ENCODE assay signal across 20 mouse cellular contexts in the genomic region with DNA sequence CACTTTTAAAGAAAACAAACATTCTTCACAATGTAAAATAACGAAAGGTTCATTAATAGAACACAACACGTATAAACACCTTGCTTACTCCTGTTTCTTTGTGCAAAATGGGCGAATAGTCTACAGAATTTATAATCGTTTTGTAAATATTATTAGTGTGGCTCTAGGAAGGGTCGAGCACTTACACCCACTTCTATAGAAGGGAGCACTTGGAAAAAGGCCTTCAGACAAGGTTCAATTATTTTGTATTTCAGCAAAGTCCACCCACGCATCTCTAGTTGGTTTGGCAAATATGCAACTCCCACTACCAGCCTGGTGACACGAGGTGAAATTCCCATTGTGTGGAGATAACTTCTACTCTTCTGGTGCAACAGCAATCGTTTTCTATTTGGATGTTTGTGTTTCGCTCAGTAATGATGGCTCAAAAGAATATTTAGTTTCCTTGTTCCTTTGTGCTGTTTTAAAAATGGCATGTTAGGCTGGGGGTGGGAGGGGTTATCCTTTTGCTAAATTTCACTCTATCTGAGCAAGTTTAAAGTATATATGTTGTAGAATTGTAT. TPM values are rescaled to one million over a fixed set of nuclear protein-coding genes. Genes with fewer than 3 reads are reported as not detected.
DNase-seq lines count a peak whose midpoint lies in the region; ATAC-seq and TF ChIP-seq lines count a peak whose summit lies in the region.
"Had no signal": no experiment of that assay in that cellular context is flagged by ENCODE, and none has a peak within 500 bp of the region (broad histone marks: within the 10 kb centered on the region; RNA-seq: fewer than 3 reads in every experiment).

No protein-coding gene starts in this region.

- H3K9me3 ChIP-seq in forebrain, postnatal 0 days (ENCODE audit: low read length): no peaks in the 10 kb centered on the region
- H3K9me3 ChIP-seq in forebrain, embryonic 11.5 days (ENCODE audit: control insufficient read depth, low read length): no peaks in the 10 kb centered on the region
- no peaks in the 10 kb centered on the region for H3K9me3 ChIP-seq in midbrain, embryonic 14.5 days (ENCODE audit: control insufficient read depth, low read length)
- H3K9me3 ChIP-seq in midbrain, embryonic 16.5 days (replicated peaks; ENCODE audit: control insufficient read depth, low read length, poor library complexity, severe bottlenecking): no peaks in the 10 kb centered on the region
- no peaks in the 10 kb centered on the region for H3K9me3 ChIP-seq in hindbrain, embryonic 15.5 days
- no peaks in the 10 kb centered on the region for H3K9me3 ChIP-seq in neural tube, embryonic 14.5 days (ENCODE audit: control insufficient read depth, low read length)
- H3K9me3 ChIP-seq: liver, embryonic 13.5 days had no signal

- no peak overlapping the region for H3K9ac ChIP-seq in forebrain, postnatal 0 days
- no peak overlapping the region for H3K9ac ChIP-seq in forebrain, embryonic 11.5 days (ENCODE audit: low read length)
- no peak overlapping the region for H3K9ac ChIP-seq in midbrain, embryonic 14.5 days (replicated peaks; ENCODE audit: low read length)
- no peak overlapping the region for H3K9ac ChIP-seq in midbrain, embryonic 16.5 days (ENCODE audit: low read depth, low read length)
- peak overlapping the region; percentile 53 for H3K9ac ChIP-seq in hindbrain, embryonic 15.5 days
- peak overlapping the region; percentile 51 for H3K9ac ChIP-seq in neural tube, embryonic 14.5 days (replicated peaks; ENCODE audit: low read depth, low read length)
- H3K9ac ChIP-seq: liver, embryonic 13.5 days had no signal

- no peak overlapping the region for H3K4me2 ChIP-seq in forebrain, postnatal 0 days (ENCODE audit: low read depth)
- no peak overlapping the region for H3K4me2 ChIP-seq in forebrain, embryonic 11.5 days (ENCODE audit: low read depth, low read length, severe bottlenecking)
- no peak overlapping the region for H3K4me2 ChIP-seq in midbrain, embryonic 14.5 days (ENCODE audit: low read length)
- no peak overlapping the region for H3K4me2 ChIP-seq in midbrain, embryonic 16.5 days (ENCODE audit: low read length)
- H3K4me2 ChIP-seq in hindbrain, embryonic 15.5 days: peak overlapping the region; percentile 64
- peak overlapping the region; percentile 66 for H3K4me2 ChIP-seq in neural tube, embryonic 14.5 days (ENCODE audit: low read depth, low read length)

- ATAC-seq in forebrain, postnatal 0 days: no peak
- ATAC-seq in forebrain, embryonic 11.5 days (replicated peaks; ENCODE audit: low FRiP score): no peak
- no peak for ATAC-seq in midbrain, embryonic 14.5 days (ENCODE audit: low FRiP score, low TSS enrichment)
- no peak for ATAC-seq in midbrain, embryonic 16.5 days
- no peak for ATAC-seq in hindbrain, embryonic 15.5 days (ENCODE audit: low FRiP score, low read depth)
- no peak for ATAC-seq in neural tube, embryonic 14.5 days (ENCODE audit: low read depth)

- WGBS in forebrain, postnatal 0 days: 6% methylated on average over 9 of the region's 9 CpGs
- whole genome bisulfite sequencing in forebrain, embryonic 11.5 days: 3% methylated on average over 9 of the region's 9 CpGs
- 4% methylated on average over 9 of the region's 9 CpGs for WGBS in midbrain, embryonic 14.5 days
- WGBS in midbrain, embryonic 16.5 days: 6% methylated on average over 9 of the region's 9 CpGs
- 5% methylated on average over 9 of the region's 9 CpGs for WGBS in hindbrain, embryonic 15.5 days
- WGBS in neural tube, embryonic 14.5 days: 13% methylated on average over 9 of the region's 9 CpGs

- H3K27ac ChIP-seq in forebrain, postnatal 0 days (ENCODE audit: low read depth, low read length): no peak overlapping the region
- no peak overlapping the region for H3K27ac ChIP-seq in forebrain, embryonic 11.5 days (ENCODE audit: low read depth, low read length)
- no peak overlapping the region for H3K27ac ChIP-seq in midbrain, embryonic 14.5 days (replicated peaks; ENCODE audit: low read depth, low read length)
- no peak overlapping the region for H3K27ac ChIP-seq in midbrain, embryonic 16.5 days (ENCODE audit: low read length)
- H3K27ac ChIP-seq in hindbrain, embryonic 15.5 days (replicated peaks): peak overlapping the region; percentile 85
- H3K27ac ChIP-seq in neural tube, embryonic 14.5 days (ENCODE audit: low read depth, low read length): peak overlapping the region; percentile 91
- H3K27ac ChIP-seq: liver, embryonic 13.5 days had no signal

- H3K4me1 ChIP-seq in forebrain, postnatal 0 days (ENCODE audit: insufficient read depth): no peaks in the 10 kb centered on the region
- H3K4me1 ChIP-seq in forebrain, embryonic 11.5 days (replicated peaks; ENCODE audit: control insufficient read depth, insufficient read depth, low read length): peaks cover 17% of the 10 kb centered on the region
- H3K4me1 ChIP-seq in midbrain, embryonic 14.5 days (ENCODE audit: control insufficient read depth, insufficient read depth, low read length): peaks cover 9% of the 10 kb centered on the region; the same call in 1 of the 2 replicates
- H3K4me1 ChIP-seq in midbrain, embryonic 16.5 days (ENCODE audit: control insufficient read depth, insufficient read depth, low read length): peaks cover 8% of the 10 kb centered on the region; the same call in 1 of the 2 replicates
- H3K4me1 ChIP-seq in hindbrain, embryonic 15.5 days (replicated peaks): peaks cover 40% of the 10 kb centered on the region
- H3K4me1 ChIP-seq in neural tube, embryonic 14.5 days (ENCODE audit: control insufficient read depth, insufficient read depth, low read length): peaks cover 72% of the 10 kb centered on the region
- H3K4me1 ChIP-seq: liver, embryonic 13.5 days had no signal

- H3K27me3 ChIP-seq in forebrain, postnatal 0 days (ENCODE audit: insufficient read depth, low read length): peaks cover 96% of the 10 kb centered on the region
- H3K27me3 ChIP-seq in forebrain, embryonic 11.5 days (ENCODE audit: control insufficient read depth, insufficient read depth, low read length): peaks cover 98% of the 10 kb centered on the region
- H3K27me3 ChIP-seq in midbrain, embryonic 14.5 days (ENCODE audit: control insufficient read depth, insufficient read depth, low read length): peaks cover 98% of the 10 kb centered on the region
- H3K27me3 ChIP-seq in midbrain, embryonic 16.5 days (ENCODE audit: control insufficient read depth, insufficient read depth, low read depth, low read length): peaks cover 76% of the 10 kb centered on the region
- H3K27me3 ChIP-seq in hindbrain, embryonic 15.5 days: peaks cover 41% of the 10 kb centered on the region
- H3K27me3 ChIP-seq in neural tube, embryonic 14.5 days (ENCODE audit: control insufficient read depth, insufficient read depth, low read length): no peaks in the 10 kb centered on the region

- TF ChIP-seq CTCF in forebrain, postnatal 0 days (IDR thresholded peaks at IDR 0.05; ENCODE audit: low read depth): no peak

- H3K4me3 ChIP-seq in forebrain, postnatal 0 days (ENCODE audit: low read depth, low read length): no peak overlapping the region
- no peak overlapping the region for H3K4me3 ChIP-seq in forebrain, embryonic 11.5 days (ENCODE audit: low read depth, low read length)
- no peak overlapping the region for H3K4me3 ChIP-seq in midbrain, embryonic 14.5 days (replicated peaks; ENCODE audit: low read depth, low read length)
- H3K4me3 ChIP-seq in midbrain, embryonic 16.5 days (ENCODE audit: low read depth, low read length): no peak overlapping the region
- H3K4me3 ChIP-seq in hindbrain, embryonic 15.5 days: peak overlapping the region; percentile 32
- peak overlapping the region; percentile 28; the same call in 1 of the 2 replicates for H3K4me3 ChIP-seq in neural tube, embryonic 14.5 days (ENCODE audit: low read depth, low read length)
- H3K4me3 ChIP-seq: myocyte had no signal

- H3K36me3 ChIP-seq in forebrain, postnatal 0 days (ENCODE audit: insufficient read depth): no peaks in the 10 kb centered on the region
- H3K36me3 ChIP-seq in forebrain, embryonic 11.5 days (ENCODE audit: control insufficient read depth, insufficient read depth, low read length): no peaks in the 10 kb centered on the region
- H3K36me3 ChIP-seq in midbrain, embryonic 14.5 days (ENCODE audit: control insufficient read depth, insufficient read depth, low read length): no peaks in the 10 kb centered on the region
- no peaks in the 10 kb centered on the region for H3K36me3 ChIP-seq in midbrain, embryonic 16.5 days (ENCODE audit: control insufficient read depth, insufficient read depth, low read length)
- H3K36me3 ChIP-seq in hindbrain, embryonic 15.5 days: no peaks in the 10 kb centered on the region
- peaks cover 14% of the 10 kb centered on the region for H3K36me3 ChIP-seq in neural tube, embryonic 14.5 days (ENCODE audit: control insufficient read depth, insufficient read depth, low read length)
- H3K36me3 ChIP-seq: liver, embryonic 13.5 days had no signal

- peak; percentile 59 for DNase-seq in forebrain, postnatal 0 days
- DNase-seq in forebrain, embryonic 11.5 days (ENCODE audit: low spot score): no peak
- DNase-seq in midbrain, embryonic 14.5 days: peak; percentile 45
- DNase-seq in testis, postnatal 14 days (ENCODE audit: low spot score): no peak
- DNase-seq in left cerebral cortex, adult 8-10 months (ENCODE audit: low spot score in 2 of 2): no peak
- DNase-seq: cerebellum, adult 11 months; gastrocnemius, postnatal 14 days; kidney, adult 9 months; liver, embryonic 13.5 days had no signal

RNA-seq across cellular contexts. Expression of a gene that starts 14.3 kb away (rescaled TPM):
- not detected in 2 replicates for total RNA-seq in forebrain, postnatal 0 days (2014; rRNA removed)
- polyA plus RNA-seq in forebrain, postnatal 0 days (2015; fragmentation: Nextera tagmentation; extraction: Ambion mirVana): not detected in 2 replicates
- polyA plus RNA-seq in forebrain, embryonic 11.5 days (2014; fragmentation: Nextera tagmentation; extraction: Ambion mirVana): not detected in 2 replicates
- polyA plus RNA-seq in midbrain, embryonic 14.5 days (2014; fragmentation: Nextera tagmentation; extraction: Ambion mirVana): not detected in 2 replicates
- 0.11 TPM in 1 of 2 replicates, not detected in the other for polyA plus RNA-seq in midbrain, embryonic 16.5 days (2015; fragmentation: Nextera tagmentation; extraction: Ambion mirVana)
- polyA plus RNA-seq in hindbrain, embryonic 15.5 days (2015; fragmentation: Nextera tagmentation; extraction: Ambion mirVana): 1.2 and 2.4 TPM in 2 replicates
- 0.32 and 4.6 TPM in 2 replicates for polyA plus RNA-seq in neural tube, embryonic 14.5 days (2014; fragmentation: Nextera tagmentation; extraction: Ambion mirVana)
- total RNA-seq in left cerebral cortex, adult 8-10 months (2022): under 1 TPM in 2 of 4 experiments, not detected in 2; 0.18 to 0.19 TPM
- total RNA-seq: common myeloid progenitor, adult 5-6 weeks; gastrocnemius, postnatal 14 days; heart, postnatal 25 days; megakaryocyte, adult 5-6 weeks had no signal
- polyA plus RNA-seq: activated CD4-positive, CD25-positive, alpha-beta regulatory T cell, adult 4 months; heart, embryonic 11.5 days; liver, embryonic 13.5 days; lung, embryonic 16.5 days; myocyte had no signal

RNA-seq across cellular contexts. Expression of a gene that starts 22.0 kb away (rescaled TPM):
- total RNA-seq in forebrain, postnatal 0 days (2014; rRNA removed): not detected in 2 replicates
- not detected in 2 replicates for polyA plus RNA-seq in forebrain, postnatal 0 days (2015; fragmentation: Nextera tagmentation; extraction: Ambion mirVana)
- not detected in 2 replicates for polyA plus RNA-seq in forebrain, embryonic 11.5 days (2014; fragmentation: Nextera tagmentation; extraction: Ambion mirVana)
- polyA plus RNA-seq in midbrain, embryonic 14.5 days (2014; fragmentation: Nextera tagmentation; extraction: Ambion mirVana): not detected in 2 replicates
- not detected in 2 replicates for polyA plus RNA-seq in midbrain, embryonic 16.5 days (2015; fragmentation: Nextera tagmentation; extraction: Ambion mirVana)
- polyA plus RNA-seq in hindbrain, embryonic 15.5 days (2015; fragmentation: Nextera tagmentation; extraction: Ambion mirVana): 0.87 and 1.6 TPM in 2 replicates
- 1.4 and 2.5 TPM in 2 replicates for polyA plus RNA-seq in neural tube, embryonic 14.5 days (2014; fragmentation: Nextera tagmentation; extraction: Ambion mirVana)
- not detected for total RNA-seq in left cerebral cortex, adult 8-10 months (2022)
- total RNA-seq: common myeloid progenitor, adult 5-6 weeks; heart, postnatal 25 days; left cerebral cortex, postnatal 25 days; megakaryocyte, adult 5-6 weeks had no signal
- polyA plus RNA-seq: activated CD4-positive, CD25-positive, alpha-beta regulatory T cell, adult 4 months; liver, embryonic 13.5 days; lung, embryonic 16.5 days; myocyte had no signal

RNA-seq across cellular contexts. Expression of a gene that starts 36.8 kb away (rescaled TPM):
- total RNA-seq in forebrain, postnatal 0 days (2014; rRNA removed): not detected in 2 replicates
- polyA plus RNA-seq in forebrain, postnatal 0 days (2015; fragmentation: Nextera tagmentation; extraction: Ambion mirVana): not detected in 2 replicates
- not detected in 2 replicates for polyA plus RNA-seq in forebrain, embryonic 11.5 days (2014; fragmentation: Nextera tagmentation; extraction: Ambion mirVana)
- not detected in 2 replicates for polyA plus RNA-seq in midbrain, embryonic 14.5 days (2014; fragmentation: Nextera tagmentation; extraction: Ambion mirVana)
- polyA plus RNA-seq in midbrain, embryonic 16.5 days (2015; fragmentation: Nextera tagmentation; extraction: Ambion mirVana): not detected in 2 replicates
- polyA plus RNA-seq in hindbrain, embryonic 15.5 days (2015; fragmentation: Nextera tagmentation; extraction: Ambion mirVana): 2.7 and 3.3 TPM in 2 replicates
- 4.7 and 5.5 TPM in 2 replicates for polyA plus RNA-seq in neural tube, embryonic 14.5 days (2014; fragmentation: Nextera tagmentation; extraction: Ambion mirVana)
- total RNA-seq in left cerebral cortex, adult 8-10 months (2022): not detected
- total RNA-seq: common myeloid progenitor, adult 5-6 weeks; left cerebral cortex, postnatal 25 days; megakaryocyte, adult 5-6 weeks had no signal
- polyA plus RNA-seq: activated CD4-positive, CD25-positive, alpha-beta regulatory T cell, adult 4 months; heart, embryonic 11.5 days; liver, embryonic 13.5 days; lung, embryonic 16.5 days; myocyte had no signal

RNA-seq across cellular contexts. Expression of a gene that starts 36.8 kb away (rescaled TPM):
- not detected in 2 replicates for total RNA-seq in forebrain, postnatal 0 days (2014; rRNA removed)
- not detected in 2 replicates for polyA plus RNA-seq in forebrain, postnatal 0 days (2015; fragmentation: Nextera tagmentation; extraction: Ambion mirVana)
- 0.08 and 0.19 TPM in 2 replicates for polyA plus RNA-seq in forebrain, embryonic 11.5 days (2014; fragmentation: Nextera tagmentation; extraction: Ambion mirVana)
- not detected in 2 replicates for polyA plus RNA-seq in midbrain, embryonic 14.5 days (2014; fragmentation: Nextera tagmentation; extraction: Ambion mirVana)
- polyA plus RNA-seq in midbrain, embryonic 16.5 days (2015; fragmentation: Nextera tagmentation; extraction: Ambion mirVana): 0.17 TPM in 1 of 2 replicates, not detected in the other
- polyA plus RNA-seq in hindbrain, embryonic 15.5 days (2015; fragmentation: Nextera tagmentation; extraction: Ambion mirVana): 49.4 and 51.8 TPM in 2 replicates
- 13.5 and 13.9 TPM in 2 replicates for polyA plus RNA-seq in neural tube, embryonic 14.5 days (2014; fragmentation: Nextera tagmentation; extraction: Ambion mirVana)
- total RNA-seq in left cerebral cortex, adult 8-10 months (2022): not detected
- total RNA-seq: common myeloid progenitor, adult 5-6 weeks; gastrocnemius, postnatal 14 days; heart, postnatal 25 days; left cerebral cortex, postnatal 25 days had no signal
- polyA plus RNA-seq: activated CD4-positive, CD25-positive, alpha-beta regulatory T cell, adult 4 months; myocyte had no signal

RNA-seq across cellular contexts. Expression of a gene that starts 44.1 kb away (rescaled TPM):
- 0.10 TPM in 1 of 2 replicates, not detected in the other for total RNA-seq in forebrain, postnatal 0 days (2014; rRNA removed)
- polyA plus RNA-seq in forebrain, postnatal 0 days (2015; fragmentation: Nextera tagmentation; extraction: Ambion mirVana): 0.22 TPM in 1 of 2 replicates, not detected in the other
- not detected in 2 replicates for polyA plus RNA-seq in forebrain, embryonic 11.5 days (2014; fragmentation: Nextera tagmentation; extraction: Ambion mirVana)
- polyA plus RNA-seq in midbrain, embryonic 14.5 days (2014; fragmentation: Nextera tagmentation; extraction: Ambion mirVana): not detected in 2 replicates
- not detected in 2 replicates for polyA plus RNA-seq in midbrain, embryonic 16.5 days (2015; fragmentation: Nextera tagmentation; extraction: Ambion mirVana)
- polyA plus RNA-seq in hindbrain, embryonic 15.5 days (2015; fragmentation: Nextera tagmentation; extraction: Ambion mirVana): 0.73 and 1.3 TPM in 2 replicates
- 19.9 and 23.6 TPM in 2 replicates for polyA plus RNA-seq in neural tube, embryonic 14.5 days (2014; fragmentation: Nextera tagmentation; extraction: Ambion mirVana)
- not detected for total RNA-seq in left cerebral cortex, adult 8-10 months (2022)
- total RNA-seq: common myeloid progenitor, adult 5-6 weeks; megakaryocyte, adult 5-6 weeks had no signal
- polyA plus RNA-seq: activated CD4-positive, CD25-positive, alpha-beta regulatory T cell, adult 4 months; myocyte had no signal

Comparison
In these comparisons a context has a peak if more than half of its experiments do, and no peak if none do; other contexts are left out.
1. DNase-seq: peak in forebrain, postnatal 0 days (single experiment) and midbrain, embryonic 14.5 days (single experiment); none in forebrain, embryonic 11.5 days (single experiment), testis, postnatal 14 days (single experiment) and left cerebral cortex, adult 8-10 months (0 of 2).
2. H3K27ac ChIP-seq: peak in hindbrain, embryonic 15.5 days (single experiment) and neural tube, embryonic 14.5 days (single experiment); none in forebrain, postnatal 0 days (single experiment), forebrain, embryonic 11.5 days (single experiment), midbrain, embryonic 14.5 days (single experiment) and midbrain, embryonic 16.5 days (single experiment).
3. H3K4me2 ChIP-seq: peak in hindbrain, embryonic 15.5 days (single experiment) and neural tube, embryonic 14.5 days (single experiment); none in forebrain, postnatal 0 days (single experiment), forebrain, embryonic 11.5 days (single experiment), midbrain, embryonic 14.5 days (single experiment) and midbrain, embryonic 16.5 days (single experiment).
4. H3K4me3 ChIP-seq: peak in hindbrain, embryonic 15.5 days (single experiment) and neural tube, embryonic 14.5 days (single experiment); none in forebrain, postnatal 0 days (single experiment), forebrain, embryonic 11.5 days (single experiment), midbrain, embryonic 14.5 days (single experiment) and midbrain, embryonic 16.5 days (single experiment).
5. H3K9ac ChIP-seq: peak in hindbrain, embryonic 15.5 days (single experiment) and neural tube, embryonic 14.5 days (single experiment); none in forebrain, postnatal 0 days (single experiment), forebrain, embryonic 11.5 days (single experiment), midbrain, embryonic 14.5 days (single experiment) and midbrain, embryonic 16.5 days (single experiment).